Mouse (Mus musculus): ENCODE measurements around the gene Gdf9.

GRCm38 (mm10) chr11:53433057-53433456 lies 2.2 kb downstream of the Gdf9 start:
- TF ChIP-seq GATA1 (IDR thresholded peaks at IDR 0.05; ENCODE audit: borderline replicate concordance, low read length) (no peak), FLI1 (IDR thresholded peaks at IDR 0.05; ENCODE audit: low read length) (no peak)
